8 mouse cellular contexts compared by ENCODE assay signal in genomic region chr6:52918980-52919379, GRCm38 (mm10).
A peak's percentile ranks its signal among the peaks of the same experiment; 100 is the strongest.
DNase-seq lines count a peak whose midpoint lies in the region; ATAC-seq and TF ChIP-seq lines count a peak whose summit lies in the region.

No protein-coding gene starts in this region.

- no peak overlapping the region for H3K4me2 ChIP-seq in heart, embryonic 11.5 days
- H3K4me2 ChIP-seq in intestine, embryonic 14.5 days (ENCODE audit: low read length): no peak overlapping the region
- no peak overlapping the region for H3K4me2 ChIP-seq in midbrain, embryonic 11.5 days

- peak; percentile 92 for DNase-seq in heart, adult 11 months
- DNase-seq in cerebellum, adult 9-10 months: peak; percentile 77
- peak; percentile 32 to 71 for DNase-seq in frontal cortex, postnatal 10 days (ENCODE audit: low spot score in 2 of 2)
- peak; percentile 90 for DNase-seq in intestine, embryonic 14.5 days (ENCODE audit: low spot score)
- peak; percentile 72 to 76 for DNase-seq in left cerebral cortex, adult 2 months (ENCODE audit: extremely low spot score in 1 of 2, low spot score in 2 of 2)
- peak; percentile 96 for DNase-seq in midbrain, embryonic 11.5 days (ENCODE audit: low spot score, missing footprints)
- DNase-seq in right cerebral cortex, postnatal 4 days: peak; percentile 83

- H3K27ac ChIP-seq in heart, embryonic 11.5 days (ENCODE audit: low read depth, low read length): no peak overlapping the region
- H3K27ac ChIP-seq in intestine, embryonic 14.5 days (ENCODE audit: low read depth): no peak overlapping the region
- H3K27ac ChIP-seq in left cerebral cortex, adult 2 months: no peak overlapping the region
- H3K27ac ChIP-seq in midbrain, embryonic 11.5 days (ENCODE audit: low read depth, low read length): no peak overlapping the region

- no peaks in the 10 kb centered on the region for H3K27me3 ChIP-seq in heart, embryonic 11.5 days (ENCODE audit: control insufficient read depth, insufficient read depth, low read length)
- H3K27me3 ChIP-seq in intestine, embryonic 14.5 days (replicated peaks; ENCODE audit: control insufficient read depth, insufficient read depth, low read length): no peaks in the 10 kb centered on the region
- no peaks in the 10 kb centered on the region for H3K27me3 ChIP-seq in midbrain, embryonic 11.5 days (ENCODE audit: control insufficient read depth, insufficient read depth, low read length)

- no peak for ATAC-seq in heart, embryonic 11.5 days (replicated peaks; ENCODE audit: insufficient number of reproducible peaks, low FRiP score, low TSS enrichment)
- ATAC-seq in intestine, embryonic 14.5 days (replicated peaks; ENCODE audit: low FRiP score, low TSS enrichment, low read depth): no peak
- ATAC-seq in midbrain, embryonic 11.5 days (ENCODE audit: low FRiP score): no peak

- intact Hi-C loops in left cerebral cortex, adult 2 months (cut with DNase I): loop anchor here (2.0 to 5.0 kb wide), 5 partner anchors 76 to 662 kb away; no protein-coding TSS in a partner anchor

- no peak overlapping the region for H3K9ac ChIP-seq in heart, embryonic 11.5 days (ENCODE audit: low read depth, low read length)
- no peak overlapping the region for H3K9ac ChIP-seq in intestine, embryonic 14.5 days (ENCODE audit: low read length)
- H3K9ac ChIP-seq in midbrain, embryonic 11.5 days (ENCODE audit: low read length): no peak overlapping the region

- no peak overlapping the region for H3K4me3 ChIP-seq in heart, embryonic 11.5 days (ENCODE audit: low read depth, low read length)
- no peak overlapping the region for H3K4me3 ChIP-seq in intestine, embryonic 14.5 days (ENCODE audit: low read depth, low read length)
- H3K4me3 ChIP-seq in left cerebral cortex, adult 2 months: no peak overlapping the region
- H3K4me3 ChIP-seq in midbrain, embryonic 11.5 days (ENCODE audit: low read depth, low read length): no peak overlapping the region

- 3% methylated on average over 2 of the region's 2 CpGs for WGBS in heart, embryonic 11.5 days (ENCODE audit: insufficient replicate concordance)
- WGBS in intestine, embryonic 14.5 days: 1% methylated on average over 2 of the region's 2 CpGs
- WGBS in midbrain, embryonic 11.5 days: 2% methylated on average over 2 of the region's 2 CpGs

- peaks cover 8% of the 10 kb centered on the region; the same call in 1 of the 2 replicates for H3K4me1 ChIP-seq in heart, embryonic 11.5 days (ENCODE audit: control insufficient read depth, insufficient read depth, low read length)
- no peaks in the 10 kb centered on the region for H3K4me1 ChIP-seq in intestine, embryonic 14.5 days (replicated peaks; ENCODE audit: control insufficient read depth, insufficient read depth, low read length)
- no peaks in the 10 kb centered on the region for H3K4me1 ChIP-seq in midbrain, embryonic 11.5 days (ENCODE audit: control insufficient read depth, insufficient read depth, low read length)

- peak; percentile 89 for TF ChIP-seq CTCF in left cerebral cortex, adult 2 months (IDR thresholded peaks at IDR 0.05)

- no peaks in the 10 kb centered on the region for H3K9me3 ChIP-seq in heart, embryonic 11.5 days (replicated peaks; ENCODE audit: control insufficient read depth, low read length)
- no peaks in the 10 kb centered on the region for H3K9me3 ChIP-seq in intestine, embryonic 14.5 days (ENCODE audit: control insufficient read depth, low read length)
- H3K9me3 ChIP-seq in midbrain, embryonic 11.5 days (ENCODE audit: control insufficient read depth, low read length): no peaks in the 10 kb centered on the region

- no peaks in the 10 kb centered on the region for H3K36me3 ChIP-seq in heart, embryonic 11.5 days (ENCODE audit: control insufficient read depth, insufficient read depth, low read length)
- H3K36me3 ChIP-seq in intestine, embryonic 14.5 days (ENCODE audit: control insufficient read depth, insufficient read depth, low read length): no peaks in the 10 kb centered on the region
- no peaks in the 10 kb centered on the region for H3K36me3 ChIP-seq in midbrain, embryonic 11.5 days (ENCODE audit: control insufficient read depth, insufficient read depth, low read length)
